Mouse (Mus musculus): ENCODE results near the gene Glud1. TPM values are rescaled to one million over a fixed set of nuclear protein-coding genes. Genes with fewer than 3 reads are reported as not detected.

Glud1 gene
- polyA plus RNA-seq, 1 experiment = 41.8 TPM

GRCm38 (mm10) chr14:34349007-34349406, 38.5 kb downstream of the Glud1 start:
- no peak overlapping the region for H3K4me3 ChIP-seq (replicated peaks; ENCODE audit: control insufficient read depth, low read depth, low read length)
- WGBS = 80% methylated on average over 8 of the region's 8 CpGs
- no peaks in the 10 kb centered on the region; the same call in 1 of the 2 replicates for H3K4me1 ChIP-seq (ENCODE audit: control insufficient read depth, insufficient read depth, low read length)
- H3K27ac ChIP-seq (ENCODE audit: control insufficient read depth, insufficient read depth, low read depth, low read length, poor library complexity) = no peak overlapping the region
- TF ChIP-seq CTCF (IDR thresholded peaks at IDR 0.05; ENCODE audit: control insufficient read depth, insufficient read depth, low read length) (no peak), POLR2A (IDR thresholded peaks at IDR 0.05; ENCODE audit: borderline replicate concordance, control insufficient read depth, low read depth, low read length) (no peak)

GRCm38 (mm10) chr14:34351660-34352059, 41.1 kb downstream of the Glud1 start:
- TF ChIP-seq POLR2A (IDR thresholded peaks at IDR 0.05; ENCODE audit: borderline replicate concordance, control insufficient read depth, low read depth, low read length) (no peak), CTCF (IDR thresholded peaks at IDR 0.05; ENCODE audit: control insufficient read depth, insufficient read depth, low read length) (no peak)
- no peak overlapping the region for H3K4me3 ChIP-seq (replicated peaks; ENCODE audit: control insufficient read depth, low read depth, low read length)
- H3K4me1 ChIP-seq (ENCODE audit: control insufficient read depth, insufficient read depth, low read length) = no peaks in the 10 kb centered on the region
- WGBS = 82% methylated on average over 3 of the region's 3 CpGs
- H3K27ac ChIP-seq (ENCODE audit: control insufficient read depth, insufficient read depth, low read depth, low read length, poor library complexity) = no peak overlapping the region

- H3K27ac ChIP-seq (ENCODE audit: control insufficient read depth, insufficient read depth, low read depth, low read length, poor library complexity) = no peak overlapping the region
- 59% methylated on average over 6 of the region's 6 CpGs for whole genome bisulfite sequencing
- no peak overlapping the region for H3K4me3 ChIP-seq (replicated peaks; ENCODE audit: control insufficient read depth, low read depth, low read length)
- no peaks in the 10 kb centered on the region for H3K4me1 ChIP-seq (ENCODE audit: control insufficient read depth, insufficient read depth, low read length)
- no peak for TF ChIP-seq CTCF (IDR thresholded peaks at IDR 0.05; ENCODE audit: control insufficient read depth, insufficient read depth, low read length)
- no peak for TF ChIP-seq POLR2A (IDR thresholded peaks at IDR 0.05; ENCODE audit: borderline replicate concordance, control insufficient read depth, low read depth, low read length)
Measured at GRCm38 (mm10) chr14:34352523-34352922, 42.0 kb downstream of the Glud1 start.

- TF ChIP-seq CTCF (IDR thresholded peaks at IDR 0.05; ENCODE audit: control insufficient read depth, insufficient read depth, low read length) = no peak
- no peak for TF ChIP-seq POLR2A (IDR thresholded peaks at IDR 0.05; ENCODE audit: borderline replicate concordance, control insufficient read depth, low read depth, low read length)
- no peak overlapping the region for H3K4me3 ChIP-seq (replicated peaks; ENCODE audit: control insufficient read depth, low read depth, low read length)
- WGBS = 86% methylated on average over 3 of the region's 3 CpGs
- no peak overlapping the region for H3K27ac ChIP-seq (ENCODE audit: control insufficient read depth, insufficient read depth, low read depth, low read length, poor library complexity)
- H3K4me1 ChIP-seq (ENCODE audit: control insufficient read depth, insufficient read depth, low read length) = no peaks in the 10 kb centered on the region
Measured at GRCm38 (mm10) chr14:34353326-34353725, 42.8 kb downstream of the Glud1 start.

GRCm38 (mm10) chr14:34354456-34354855, 43.9 kb downstream of the Glud1 start:
- TF ChIP-seq POLR2A (IDR thresholded peaks at IDR 0.05; ENCODE audit: borderline replicate concordance, control insufficient read depth, low read depth, low read length) = no peak
- no peak for TF ChIP-seq CTCF (IDR thresholded peaks at IDR 0.05; ENCODE audit: control insufficient read depth, insufficient read depth, low read length)
- Histone ChIP-seq H3K4me3 (replicated peaks; ENCODE audit: control insufficient read depth, low read depth, low read length) (no peak overlapping the region), H3K27ac (ENCODE audit: control insufficient read depth, insufficient read depth, low read depth, low read length, poor library complexity) (no peak overlapping the region), H3K4me1 (ENCODE audit: control insufficient read depth, insufficient read depth, low read length) (no peaks in the 10 kb centered on the region)
- 75% methylated on average over 4 of the region's 4 CpGs for WGBS

GRCm38 (mm10) chr14:34355301-34355700, 44.8 kb downstream of the Glud1 start, which contains the start of gene Fam25c:
Fam25c (minus strand) TSS chr14:34355433.
- H3K27ac ChIP-seq (ENCODE audit: control insufficient read depth, insufficient read depth, low read depth, low read length, poor library complexity) = no peak within 1 kb of the TSS; the same call in 1 of the 2 replicates
- H3K4me1 ChIP-seq (ENCODE audit: control insufficient read depth, insufficient read depth, low read length) = no peaks in the 10 kb centered on the region
- 76% methylated on average over 6 of the region's 6 CpGs for WGBS
- no peak within 1 kb of the TSS for H3K4me3 ChIP-seq (replicated peaks; ENCODE audit: control insufficient read depth, low read depth, low read length)
- TF ChIP-seq CTCF (IDR thresholded peaks at IDR 0.05; ENCODE audit: control insufficient read depth, insufficient read depth, low read length) = no peak
- no peak for TF ChIP-seq POLR2A (IDR thresholded peaks at IDR 0.05; ENCODE audit: borderline replicate concordance, control insufficient read depth, low read depth, low read length)

GRCm38 (mm10) chr14:34357671-34358455, 47.3 kb downstream of the Glud1 start:
- H3K4me3 ChIP-seq (replicated peaks; ENCODE audit: control insufficient read depth, low read depth, low read length) = no peak overlapping the region
- no peaks in the 10 kb centered on the region for H3K4me1 ChIP-seq (ENCODE audit: control insufficient read depth, insufficient read depth, low read length)
- no peak overlapping the region for H3K27ac ChIP-seq (ENCODE audit: control insufficient read depth, insufficient read depth, low read depth, low read length, poor library complexity)
- 66% methylated on average over 7 of the region's 7 CpGs for WGBS
- no peak for TF ChIP-seq CTCF (IDR thresholded peaks at IDR 0.05; ENCODE audit: control insufficient read depth, insufficient read depth, low read length)
- TF ChIP-seq POLR2A (IDR thresholded peaks at IDR 0.05; ENCODE audit: borderline replicate concordance, control insufficient read depth, low read depth, low read length) = no peak

DNA sequence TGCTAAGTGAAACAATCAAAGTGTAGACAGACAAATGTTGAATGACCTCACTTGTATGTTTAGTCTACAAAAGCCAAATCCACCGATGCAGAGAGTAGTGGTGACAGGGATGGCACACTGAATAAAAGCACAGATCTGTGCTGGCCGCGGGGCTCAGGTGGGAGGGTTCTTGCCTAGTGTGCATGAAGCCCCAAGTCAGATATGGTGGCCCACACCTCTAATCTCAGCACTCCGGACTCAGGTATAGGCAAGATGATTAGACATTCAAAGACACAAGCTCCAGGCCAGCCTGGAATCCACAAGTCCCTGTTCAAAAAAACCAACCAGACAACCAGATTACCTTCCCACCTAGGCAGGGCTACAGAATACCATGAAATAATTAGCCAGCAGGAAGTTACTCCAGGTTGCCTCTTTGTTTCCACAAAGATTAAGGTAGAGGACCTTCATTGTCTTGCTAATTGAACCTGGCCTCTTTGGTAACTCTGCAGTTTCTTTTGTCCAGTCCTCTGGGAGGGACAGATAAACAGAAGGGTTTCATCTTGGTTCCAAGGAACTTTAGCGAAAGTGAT, 49.2 kb downstream of the Glud1 start:
- no peak for TF ChIP-seq CTCF (IDR thresholded peaks at IDR 0.05; ENCODE audit: control insufficient read depth, insufficient read depth, low read length)
- TF ChIP-seq POLR2A (IDR thresholded peaks at IDR 0.05; ENCODE audit: borderline replicate concordance, control insufficient read depth, low read depth, low read length) = no peak
- H3K27ac ChIP-seq (ENCODE audit: control insufficient read depth, insufficient read depth, low read depth, low read length, poor library complexity) = no peak overlapping the region
- WGBS = 64% methylated on average over 5 of the region's 5 CpGs

More for the DNA sequence above, 49.2 kb downstream of the Glud1 start:
- Histone ChIP-seq H3K4me1 (ENCODE audit: control insufficient read depth, insufficient read depth, low read length) (no peaks in the 10 kb centered on the region), H3K4me3 (replicated peaks; ENCODE audit: control insufficient read depth, low read depth, low read length) (no peak overlapping the region)

Measured in bone marrow, adult 2 months (tissue).